Mouse (Mus musculus) lung, postnatal 0 days (tissue): Measurements from ENCODE around the gene Man2b1. TPM values are rescaled to one million over a fixed set of nuclear protein-coding genes. Genes with fewer than 3 reads are reported as not detected.

Source experiments
- ATAC-seq: fragments of 200-750 bp; cut with Nextera tagmentation; 2 replicates; pipeline ENCODE4 v1.8.0; 2017; ENCODE audit warnings: moderate library complexity
- DNase-seq: peaks from one replicate; pipeline ENCODE4 v3.0.0-alpha.2; 2016; ENCODE audit warnings: low spot score
- H3K27ac ChIP-seq: fragments of 300-500 bp; sonication (generic); 2 replicates; pipeline ENCODE4 v1.5.1; 2014; ENCODE audit warnings: antibody characterized with exemption, mild to moderate bottlenecking, low read length, mixed read lengths
- H3K27me3 ChIP-seq: fragments of 300-500 bp; sonication (generic); replicated peaks from 2 replicates; pipeline ENCODE4 v1.6.1; 2014; ENCODE audit warnings: low read length, mixed read lengths; ENCODE audit not compliant: insufficient read depth
- H3K36me3 ChIP-seq: fragments of 300-500 bp; sonication (generic); 2 replicates; pipeline ENCODE4 v1.6.1; 2014; ENCODE audit warnings: low read length, mixed read lengths; ENCODE audit not compliant: insufficient read depth
- H3K4me1 ChIP-seq: fragments of 300-500 bp; sonication (generic); 2 replicates; pipeline ENCODE4 v1.6.1; 2014; ENCODE audit warnings: antibody characterized with exemption, low read depth, low read length, mixed read lengths; ENCODE audit not compliant: insufficient read depth
- H3K4me2 ChIP-seq: fragments of 300-500 bp; sonication (generic); replicated peaks from 2 replicates; pipeline ENCODE4 v1.6.1; 2014; ENCODE audit warnings: low read depth, mild to moderate bottlenecking, low read length, moderate library complexity, mixed read lengths
- H3K4me3 ChIP-seq: fragments of 300-500 bp; sonication (generic); 2 replicates; pipeline ENCODE4 v1.5.1; 2014; ENCODE audit warnings: low read depth, low read length
- H3K9ac ChIP-seq: fragments of 300-500 bp; sonication (generic); replicated peaks from 2 replicates; pipeline ENCODE4 v1.6.1; 2014; ENCODE audit warnings: low read depth, mild to moderate bottlenecking
- H3K9me3 ChIP-seq: fragments of 300-500 bp; sonication (generic); 2 replicates; pipeline ENCODE4 v1.6.1; 2016; ENCODE audit warnings: low read length, mixed read lengths
- CTCF ChIP-seq: IDR thresholded peaks from 2 replicates; pipeline ENCODE4 v1.5.1; 2016; ENCODE audit warnings: antibody characterized with exemption, mild to moderate bottlenecking
- EP300 ChIP-seq: IDR thresholded peaks from 2 replicates; pipeline ENCODE4 v1.6.1; 2016; ENCODE audit warnings: antibody characterized with exemption, mild to moderate bottlenecking, control low read depth
- WGBS: fragments of 180-500 bp; shearing (Covaris S2); extraction: QIAGEN DNeasy Blood & Tissue Kit; methylation state at CpG from one replicate; pipeline ENCODE4 v1.1.7; 2014; 5-methylcytosine and 5-hydroxymethylcytosine counted together
- polyA plus RNA-seq: library from polyadenylated mRNA; unstranded; fragments of >200 nt; fragmentation: Nextera tagmentation; extraction: Ambion mirVana; gene quantifications from 2 replicates; pipeline ENCODE4 v1.2.1, GENCODE M21; 2015

Gene Man2b1
- polyA plus RNA-seq, 1 experiment from 2014 or later, result 38.4 TPM

DNA sequence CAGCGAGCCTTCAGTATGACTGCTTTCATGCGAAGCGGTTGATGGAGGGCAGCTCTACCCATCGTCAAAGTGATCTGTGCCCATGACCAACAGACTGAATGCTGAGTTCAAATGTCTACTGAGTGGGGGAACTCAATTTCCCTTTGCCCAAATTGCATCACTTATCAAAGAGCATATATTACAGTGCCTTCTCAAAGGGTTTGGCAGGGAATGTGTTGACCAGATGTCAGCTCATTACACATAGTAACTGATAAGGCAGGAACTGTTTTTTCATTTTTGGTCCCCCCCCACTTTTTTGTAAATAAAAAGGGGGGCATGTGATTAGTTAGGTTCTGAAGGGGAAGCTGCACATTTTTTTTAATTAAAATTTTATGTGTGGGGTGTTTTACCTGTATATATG is 20.5 kb upstream of the Man2b1 start:
- H3K9ac ChIP-seq, result no peak overlapping the region

DNA sequence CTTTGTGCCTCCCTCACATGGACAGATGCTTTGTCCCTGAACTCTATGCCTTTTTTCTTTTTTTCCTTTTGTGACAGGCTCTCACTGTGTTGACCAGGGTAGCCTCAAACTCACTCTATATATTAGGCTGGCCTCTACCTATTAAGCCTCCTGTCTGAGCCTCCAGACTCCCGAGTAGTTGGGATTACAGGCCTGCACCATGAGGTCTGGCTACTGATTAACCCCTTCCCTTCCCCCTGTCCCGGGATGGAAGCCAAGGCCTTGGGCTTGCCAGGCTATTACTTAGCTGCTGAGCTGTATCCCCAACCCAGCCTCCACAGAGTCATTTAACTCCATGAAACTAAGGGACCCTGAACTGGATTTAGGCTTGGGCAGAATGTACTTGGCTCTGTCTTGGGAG is 17.9 kb upstream of the Man2b1 start:
- H3K4me3 ChIP-seq, result no peak overlapping the region
- no peaks in the 10 kb centered on the region for H3K4me1 ChIP-seq
- WGBS, result 47% methylated on average over 2 of the region's 2 CpGs
- no peak overlapping the region for H3K4me2 ChIP-seq
- no peak for DNase-seq
- ATAC-seq, result no peak
- no peak overlapping the region for H3K27ac ChIP-seq
- H3K27me3 ChIP-seq, result no peaks in the 10 kb centered on the region
- no peaks in the 10 kb centered on the region for H3K36me3 ChIP-seq
- no peaks in the 10 kb centered on the region for H3K9me3 ChIP-seq
- TF ChIP-seq EP300, result no peak
- no peak for TF ChIP-seq CTCF
- no peak overlapping the region for H3K9ac ChIP-seq

More for the DNA sequence above, 20.5 kb upstream of the Man2b1 start:
- no peaks in the 10 kb centered on the region for H3K27me3 ChIP-seq
- ATAC-seq (no peak), DNase-seq (no peak)
- H3K36me3 ChIP-seq, result no peaks in the 10 kb centered on the region
- no peak overlapping the region for H3K4me2 ChIP-seq
- no peak overlapping the region for H3K4me3 ChIP-seq
- H3K4me1 ChIP-seq, result no peaks in the 10 kb centered on the region
- no peak overlapping the region for H3K27ac ChIP-seq
- TF ChIP-seq EP300, result no peak
- no peak for TF ChIP-seq CTCF
- no peaks in the 10 kb centered on the region for H3K9me3 ChIP-seq
- WGBS, result 91% methylated on average over 4 of the region's 4 CpGs

DNA sequence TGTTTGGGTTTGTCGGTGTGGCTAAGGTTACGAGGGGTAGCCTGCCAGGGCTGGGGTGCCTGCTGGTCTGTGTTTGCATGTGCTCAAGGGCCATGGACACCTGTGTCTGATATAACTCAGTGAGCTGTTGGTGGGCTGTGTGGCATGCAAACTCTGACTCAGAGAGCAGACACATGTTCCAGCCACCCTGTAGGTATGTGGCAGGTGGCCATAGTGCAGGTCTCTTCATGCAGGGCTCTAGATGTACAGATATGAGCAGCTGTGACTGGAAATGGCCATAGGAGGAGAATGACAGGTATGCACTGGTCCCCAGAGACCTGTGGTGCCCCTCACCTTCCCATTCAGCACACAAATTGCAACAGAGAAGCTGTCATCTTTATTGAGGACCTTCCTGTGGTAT is 15.9 kb upstream of the Man2b1 start:
- TF ChIP-seq EP300 (no peak), CTCF (no peak)
- Histone ChIP-seq H3K4me3 (no peak overlapping the region), H3K27ac (no peak overlapping the region), H3K27me3 (no peaks in the 10 kb centered on the region), H3K9me3 (no peaks in the 10 kb centered on the region), H3K4me2 (no peak overlapping the region), H3K9ac (no peak overlapping the region), H3K36me3 (no peaks in the 10 kb centered on the region), H3K4me1 (no peaks in the 10 kb centered on the region; the same call in 1 of the 2 replicates)
- ATAC-seq, result no peak
- DNase-seq, result no peak
- WGBS, result 89% methylated on average over 2 of the region's 2 CpGs

DNA sequence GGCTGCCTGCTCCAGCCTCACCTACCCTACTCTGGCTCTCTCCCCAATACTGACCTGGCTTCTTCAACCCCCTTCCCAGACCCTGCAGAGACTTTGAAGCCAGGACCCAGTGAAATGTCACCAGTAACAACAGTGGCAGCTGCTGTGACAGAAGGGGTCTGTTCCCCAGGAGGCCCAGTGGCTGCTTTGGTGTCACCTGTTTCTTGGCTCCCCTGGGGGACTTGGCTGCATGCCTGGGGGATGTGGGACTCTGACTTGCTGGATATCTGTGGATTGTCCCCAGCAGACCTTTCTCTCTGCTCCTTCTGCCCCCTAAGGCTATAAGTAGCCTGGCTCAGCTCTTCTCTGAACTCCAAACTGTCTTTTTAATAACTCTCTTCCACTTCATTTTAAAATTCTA is 15.1 kb upstream of the Man2b1 start, which contains the start of gene Gm5741:
Gene Gm5741 (minus strand): TSS at position 1 of the 400 bp plus-strand sequence.
- TF ChIP-seq CTCF, result no peak
- no peak for TF ChIP-seq EP300
- no peaks in the 10 kb centered on the region for H3K36me3 ChIP-seq

DNA sequence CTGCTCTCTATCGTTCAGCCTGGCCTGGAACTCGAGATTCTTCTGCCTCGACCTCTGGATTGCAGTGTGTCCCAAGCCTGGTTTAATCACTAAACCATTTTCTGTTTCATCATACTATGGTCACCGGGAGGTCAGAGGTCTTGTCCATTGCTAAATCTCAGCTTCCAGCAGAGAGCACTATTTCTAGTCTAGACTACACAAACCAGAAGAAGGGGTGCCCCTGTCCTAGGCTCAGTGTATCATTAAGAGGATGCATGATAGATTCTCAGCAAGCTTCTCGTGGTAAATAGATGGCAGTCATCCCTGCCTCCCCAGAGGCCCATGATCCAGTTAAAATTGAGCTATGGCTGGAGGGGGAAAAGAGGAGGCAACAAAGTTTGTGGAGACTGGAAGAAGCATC is 12.0 kb upstream of the Man2b1 start:
- TF ChIP-seq CTCF, result 0 out of 2 replicates have a peak, but pooled peaks have one; percentile 14
- no peak for TF ChIP-seq EP300
- peak overlapping the region; percentile 97 for H3K4me3 ChIP-seq

More for the DNA sequence above, 15.1 kb upstream of the Man2b1 start, which contains the start of gene Gm5741:
- no peaks in the 10 kb centered on the region; the same call in 1 of the 2 replicates for H3K4me1 ChIP-seq
- no peak for ATAC-seq
- DNase-seq, result no peak
- no peak within 1 kb of the TSS for H3K4me2 ChIP-seq
- H3K9ac ChIP-seq, result no peak within 1 kb of the TSS
- H3K9me3 ChIP-seq, result no peaks in the 10 kb centered on the region
- H3K27ac ChIP-seq, result no peak within 1 kb of the TSS
- H3K27me3 ChIP-seq, result no peaks in the 10 kb centered on the region
- H3K4me3 ChIP-seq, result no peak within 1 kb of the TSS

DNA sequence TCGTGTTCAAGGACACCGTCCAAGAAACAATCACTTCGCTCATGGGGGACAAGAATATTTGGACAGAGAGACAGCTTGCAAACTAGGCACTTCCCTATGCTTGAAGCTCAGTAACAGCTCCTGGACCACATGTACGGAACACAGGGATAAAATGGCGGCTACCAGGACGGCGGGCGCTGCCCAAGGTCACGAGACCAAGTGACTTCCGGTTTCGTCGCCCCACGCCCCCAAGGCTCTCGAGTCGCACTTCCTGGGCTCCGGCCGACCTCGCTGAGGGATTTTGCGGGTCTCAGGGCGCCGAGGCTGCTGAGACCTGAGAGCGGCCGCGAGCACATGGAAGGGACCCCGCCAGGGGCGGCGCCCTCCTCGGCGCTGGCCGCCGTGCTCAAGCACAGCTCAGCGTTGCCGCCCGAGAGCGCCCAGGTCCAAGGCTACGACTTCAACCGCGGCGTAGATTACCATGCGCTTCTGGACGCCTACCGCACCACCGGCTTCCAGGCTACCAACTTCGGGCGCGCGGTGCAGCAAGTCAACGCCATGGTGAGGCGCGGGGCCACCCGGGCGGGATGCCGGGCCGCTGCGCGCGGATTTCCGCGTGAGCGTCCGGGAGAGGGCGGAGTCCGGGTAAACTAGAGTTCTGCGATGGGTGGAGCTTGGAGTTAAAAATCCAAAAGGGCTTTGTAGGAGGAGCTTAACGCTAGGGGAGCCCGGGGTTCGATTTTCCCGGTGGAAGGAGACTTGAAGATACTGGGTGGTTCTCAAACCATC is 11.4 kb upstream of the Man2b1 start, which contains the start of gene Dhps:
Gene Dhps (plus strand): TSS at position 244 of the 768 bp plus-strand sequence.
- Histone ChIP-seq H3K4me1 (no peaks in the 10 kb centered on the region; the same call in 1 of the 2 replicates), H3K27ac (peak within 1 kb of the TSS; percentile 97), H3K27me3 (no peaks in the 10 kb centered on the region), H3K36me3 (no peaks in the 10 kb centered on the region), H3K9ac (peak within 1 kb of the TSS; percentile 85), H3K4me3 (peak within 1 kb of the TSS; percentile 97), H3K9me3 (no peaks in the 10 kb centered on the region), H3K4me2 (peak within 1 kb of the TSS; percentile 69)
- DNase-seq, result peak; percentile 95
- TF ChIP-seq EP300 (no peak), CTCF (no peak)
- ATAC-seq, result peak; percentile 96
- WGBS, result under 1% methylated on average over 60 of the region's 68 CpGs

More for the DNA sequence above, 12.0 kb upstream of the Man2b1 start:
- H3K4me1 ChIP-seq, result no peaks in the 10 kb centered on the region; the same call in 1 of the 2 replicates
- H3K36me3 ChIP-seq, result no peaks in the 10 kb centered on the region
- no peaks in the 10 kb centered on the region for H3K9me3 ChIP-seq
- no peak overlapping the region for H3K9ac ChIP-seq
- H3K4me2 ChIP-seq, result peak overlapping the region; percentile 69; the same call in 1 of the 2 replicates
- ATAC-seq (no peak), DNase-seq (peak; percentile 39)
- H3K27me3 ChIP-seq, result no peaks in the 10 kb centered on the region
- 73% methylated on average over 5 of the region's 5 CpGs for WGBS
- peak overlapping the region; percentile 97; the same call in 1 of the 2 replicates for H3K27ac ChIP-seq
